Mouse (Mus musculus): ENCODE measurements around the gene Cldn10. TPM values are rescaled to one million over a fixed set of nuclear protein-coding genes. Genes with fewer than 3 reads are reported as not detected.
A peak's percentile ranks its signal among the peaks of the same experiment; 100 is the strongest.

The Cldn10 gene
- polyA plus RNA-seq, 1 experiment from 2014 or later, result 2.2 TPM

GRCm38 (mm10) chr14:118839416-118839815 lies 51.7 kb downstream of the Cldn10 start:
- Histone ChIP-seq H3K9ac (ENCODE audit: low read length) (no peak overlapping the region), H3K4me2 (ENCODE audit: low read depth, low read length) (no peak overlapping the region), H3K27me3 (ENCODE audit: control insufficient read depth, insufficient read depth, low read length) (no peaks in the 10 kb centered on the region), H3K9me3 (replicated peaks; ENCODE audit: control insufficient read depth, low read length) (no peaks in the 10 kb centered on the region), H3K4me1 (ENCODE audit: control insufficient read depth, insufficient read depth, low read length) (no peaks in the 10 kb centered on the region), H3K4me3 (ENCODE audit: low read length) (no peak overlapping the region), H3K27ac (ENCODE audit: low read length) (no peak overlapping the region), H3K36me3 (ENCODE audit: control insufficient read depth, insufficient read depth) (no peaks in the 10 kb centered on the region)
- no peak for ATAC-seq (replicated peaks; ENCODE audit: extremely low read depth, insufficient read depth, low FRiP score)
- 56% methylated on average over 5 of the region's 5 CpGs for WGBS

GRCm38 (mm10) chr14:118840027-118840426 lies 52.3 kb downstream of the Cldn10 start:
- no peaks in the 10 kb centered on the region for H3K4me1 ChIP-seq (ENCODE audit: control insufficient read depth, insufficient read depth, low read length)
- H3K27me3 ChIP-seq (ENCODE audit: control insufficient read depth, insufficient read depth, low read length), result no peaks in the 10 kb centered on the region
- H3K4me2 ChIP-seq (ENCODE audit: low read depth, low read length), result no peak overlapping the region
- no peak overlapping the region for H3K9ac ChIP-seq (ENCODE audit: low read length)
- H3K36me3 ChIP-seq (ENCODE audit: control insufficient read depth, insufficient read depth), result no peaks in the 10 kb centered on the region
- H3K9me3 ChIP-seq (replicated peaks; ENCODE audit: control insufficient read depth, low read length), result no peaks in the 10 kb centered on the region
- 86% methylated on average over 1 of the region's 1 CpGs for WGBS
- ATAC-seq (replicated peaks; ENCODE audit: extremely low read depth, insufficient read depth, low FRiP score), result no peak
- no peak overlapping the region for H3K27ac ChIP-seq (ENCODE audit: low read length)
- H3K4me3 ChIP-seq (ENCODE audit: low read length), result no peak overlapping the region

GRCm38 (mm10) chr14:118842353-118842752 lies 54.6 kb downstream of the Cldn10 start:
- WGBS, result 80% methylated on average over 3 of the region's 3 CpGs
- no peak for ATAC-seq (replicated peaks; ENCODE audit: extremely low read depth, insufficient read depth, low FRiP score)
- H3K4me2 ChIP-seq (ENCODE audit: low read depth, low read length), result no peak overlapping the region

GRCm38 (mm10) chr14:118846834-118847233 lies 59.1 kb downstream of the Cldn10 start:
- H3K4me1 ChIP-seq (ENCODE audit: control insufficient read depth, insufficient read depth, low read length), result no peaks in the 10 kb centered on the region
- 93% methylated on average over 10 of the region's 10 CpGs for WGBS
- no peak overlapping the region for H3K9ac ChIP-seq (ENCODE audit: low read length)
- H3K27me3 ChIP-seq (ENCODE audit: control insufficient read depth, insufficient read depth, low read length), result no peaks in the 10 kb centered on the region
- no peak overlapping the region for H3K4me2 ChIP-seq (ENCODE audit: low read depth, low read length)
- H3K4me3 ChIP-seq (ENCODE audit: low read length), result no peak overlapping the region
- no peaks in the 10 kb centered on the region for H3K9me3 ChIP-seq (replicated peaks; ENCODE audit: control insufficient read depth, low read length)
- no peaks in the 10 kb centered on the region for H3K36me3 ChIP-seq (ENCODE audit: control insufficient read depth, insufficient read depth)
- H3K27ac ChIP-seq (ENCODE audit: low read length), result no peak overlapping the region
- no peak for ATAC-seq (replicated peaks; ENCODE audit: extremely low read depth, insufficient read depth, low FRiP score)

More at GRCm38 (mm10) chr14:118842353-118842752, 54.6 kb downstream of the Cldn10 start:
- no peaks in the 10 kb centered on the region for H3K27me3 ChIP-seq (ENCODE audit: control insufficient read depth, insufficient read depth, low read length)
- H3K4me1 ChIP-seq (ENCODE audit: control insufficient read depth, insufficient read depth, low read length), result no peaks in the 10 kb centered on the region
- H3K9me3 ChIP-seq (replicated peaks; ENCODE audit: control insufficient read depth, low read length), result no peaks in the 10 kb centered on the region
- no peaks in the 10 kb centered on the region for H3K36me3 ChIP-seq (ENCODE audit: control insufficient read depth, insufficient read depth)
- no peak overlapping the region for H3K9ac ChIP-seq (ENCODE audit: low read length)
- H3K27ac ChIP-seq (ENCODE audit: low read length), result no peak overlapping the region
- H3K4me3 ChIP-seq (ENCODE audit: low read length), result no peak overlapping the region

GRCm38 (mm10) chr14:118848171-118848570 lies 60.5 kb downstream of the Cldn10 start:
- no peak overlapping the region for H3K27ac ChIP-seq (ENCODE audit: low read length)
- H3K27me3 ChIP-seq (ENCODE audit: control insufficient read depth, insufficient read depth, low read length), result no peaks in the 10 kb centered on the region
- no peak overlapping the region for H3K4me3 ChIP-seq (ENCODE audit: low read length)
- no peaks in the 10 kb centered on the region for H3K36me3 ChIP-seq (ENCODE audit: control insufficient read depth, insufficient read depth)
- WGBS, result 78% methylated on average over 7 of the region's 7 CpGs
- ATAC-seq (replicated peaks; ENCODE audit: extremely low read depth, insufficient read depth, low FRiP score), result no peak
- no peaks in the 10 kb centered on the region for H3K4me1 ChIP-seq (ENCODE audit: control insufficient read depth, insufficient read depth, low read length)
- H3K9ac ChIP-seq (ENCODE audit: low read length), result no peak overlapping the region
- no peaks in the 10 kb centered on the region for H3K9me3 ChIP-seq (replicated peaks; ENCODE audit: control insufficient read depth, low read length)
- H3K4me2 ChIP-seq (ENCODE audit: low read depth, low read length), result no peak overlapping the region

- H3K4me1 ChIP-seq (ENCODE audit: control insufficient read depth, insufficient read depth, low read length), result peaks cover 4% of the 10 kb centered on the region
- no peak overlapping the region for H3K4me3 ChIP-seq (ENCODE audit: low read length)
- no peaks in the 10 kb centered on the region for H3K36me3 ChIP-seq (ENCODE audit: control insufficient read depth, insufficient read depth)
- no peak for ATAC-seq (replicated peaks; ENCODE audit: extremely low read depth, insufficient read depth, low FRiP score)
- H3K9ac ChIP-seq (ENCODE audit: low read length), result no peak overlapping the region
- no peak overlapping the region for H3K27ac ChIP-seq (ENCODE audit: low read length)
- H3K4me2 ChIP-seq (ENCODE audit: low read depth, low read length), result no peak overlapping the region
- peaks cover 6% of the 10 kb centered on the region for H3K27me3 ChIP-seq (ENCODE audit: control insufficient read depth, insufficient read depth, low read length)
- H3K9me3 ChIP-seq (replicated peaks; ENCODE audit: control insufficient read depth, low read length), result no peaks in the 10 kb centered on the region
- WGBS, result 62% methylated on average over 11 of the region's 11 CpGs
Measured at GRCm38 (mm10) chr14:118850011-118850695, 62.4 kb downstream of the Cldn10 start.

GRCm38 (mm10) chr14:118850696-118851035 lies 63.0 kb downstream of the Cldn10 start:
- no peak overlapping the region for H3K4me3 ChIP-seq (ENCODE audit: low read length)
- H3K27ac ChIP-seq (ENCODE audit: low read length), result no peak overlapping the region
- no peak for ATAC-seq (replicated peaks; ENCODE audit: extremely low read depth, insufficient read depth, low FRiP score)
- no peak overlapping the region for H3K4me2 ChIP-seq (ENCODE audit: low read depth, low read length)
- H3K27me3 ChIP-seq (ENCODE audit: control insufficient read depth, insufficient read depth, low read length), result peaks cover 6% of the 10 kb centered on the region
- H3K4me1 ChIP-seq (ENCODE audit: control insufficient read depth, insufficient read depth, low read length), result peaks cover 6% of the 10 kb centered on the region
- H3K9ac ChIP-seq (ENCODE audit: low read length), result no peak overlapping the region
- no peaks in the 10 kb centered on the region for H3K9me3 ChIP-seq (replicated peaks; ENCODE audit: control insufficient read depth, low read length)
- no peaks in the 10 kb centered on the region for H3K36me3 ChIP-seq (ENCODE audit: control insufficient read depth, insufficient read depth)
- WGBS, result 53% methylated on average over 4 of the region's 4 CpGs

GRCm38 (mm10) chr14:118851496-118852107 lies 63.9 kb downstream of the Cldn10 start:
- Histone ChIP-seq H3K9ac (ENCODE audit: low read length) (no peak overlapping the region), H3K4me3 (ENCODE audit: low read length) (no peak overlapping the region), H3K36me3 (ENCODE audit: control insufficient read depth, insufficient read depth) (no peaks in the 10 kb centered on the region), H3K27me3 (ENCODE audit: control insufficient read depth, insufficient read depth, low read length) (peaks cover 6% of the 10 kb centered on the region), H3K27ac (ENCODE audit: low read length) (no peak overlapping the region), H3K9me3 (replicated peaks; ENCODE audit: control insufficient read depth, low read length) (no peaks in the 10 kb centered on the region), H3K4me2 (ENCODE audit: low read depth, low read length) (no peak overlapping the region), H3K4me1 (ENCODE audit: control insufficient read depth, insufficient read depth, low read length) (peaks cover 6% of the 10 kb centered on the region)
- ATAC-seq (replicated peaks; ENCODE audit: extremely low read depth, insufficient read depth, low FRiP score), result no peak
- 60% methylated on average over 6 of the region's 6 CpGs for WGBS

- ATAC-seq (replicated peaks; ENCODE audit: extremely low read depth, insufficient read depth, low FRiP score), result peak; percentile 84
- Histone ChIP-seq H3K4me3 (ENCODE audit: low read length) (peak overlapping the region; percentile 69), H3K9me3 (replicated peaks; ENCODE audit: control insufficient read depth, low read length) (no peaks in the 10 kb centered on the region), H3K36me3 (ENCODE audit: control insufficient read depth, insufficient read depth) (no peaks in the 10 kb centered on the region), H3K9ac (ENCODE audit: low read length) (peak overlapping the region; percentile 67), H3K27me3 (ENCODE audit: control insufficient read depth, insufficient read depth, low read length) (peaks cover 9% of the 10 kb centered on the region), H3K27ac (ENCODE audit: low read length) (no peak overlapping the region), H3K4me2 (ENCODE audit: low read depth, low read length) (peak overlapping the region; percentile 98), H3K4me1 (ENCODE audit: control insufficient read depth, insufficient read depth, low read length) (peaks cover 6% of the 10 kb centered on the region)
- WGBS, result 2% methylated on average over 47 of the region's 48 CpGs
Measured at GRCm38 (mm10) chr14:118854371-118855114, 66.8 kb downstream of the Cldn10 start.
